18 mouse cellular contexts compared by ENCODE assay signal in the genomic region with DNA sequence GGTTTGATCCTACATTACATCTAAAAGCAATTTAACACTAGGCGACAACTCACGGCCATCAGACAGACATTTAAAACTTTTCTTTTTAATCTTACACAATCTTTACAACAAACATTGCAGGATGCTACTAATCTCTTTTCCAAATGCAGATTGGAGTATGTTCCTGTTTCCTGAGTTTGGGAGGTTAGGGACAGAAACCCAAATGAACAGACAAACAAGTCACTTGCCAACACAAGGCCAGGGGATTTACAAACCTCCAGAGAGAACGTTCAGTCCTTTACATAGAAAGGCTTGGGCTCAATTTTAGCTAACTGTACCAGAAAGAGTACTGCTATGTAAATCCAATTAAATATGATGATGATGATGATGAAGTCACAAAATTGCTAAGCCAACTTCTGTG.
"Had no signal": no experiment of that assay in that cellular context is flagged by ENCODE, and none has a peak within 500 bp of the region (broad histone marks: within the 10 kb centered on the region; RNA-seq: fewer than 3 reads in every experiment).

No protein-coding gene starts in this region.

- H3K4me1 ChIP-seq: midbrain, embryonic 10.5 days; midbrain, embryonic 12.5 days; neural tube, embryonic 13.5 days had no signal

- DNase-seq: lung, adult 18-20 months; lung, embryonic 14.5 days; lung, postnatal 10 days; lung, postnatal 4 days; midbrain, embryonic 14.5 days; retina, postnatal 1 day; right cerebral cortex, adult 18-20 months; right cerebral cortex, postnatal 25 days; right cerebral cortex, postnatal 4 days; spleen, adult 18-20 months; thymus, adult 18-20 months; thymus, postnatal 14 days; thymus, postnatal 36 days had no signal

- H3K4me3 ChIP-seq: midbrain, embryonic 10.5 days; midbrain, embryonic 12.5 days; myocyte; neural tube, embryonic 13.5 days; neural tube, embryonic 15.5 days had no signal

- H3K27ac ChIP-seq: midbrain, embryonic 10.5 days; midbrain, embryonic 12.5 days; neural tube, embryonic 13.5 days; neural tube, embryonic 15.5 days had no signal
